Mouse (Mus musculus) left cerebral cortex, adult 11 months (tissue): ENCODE data around the gene 5330417C22Rik.

Source experiments
- DNase-seq: peaks from one replicate; pipeline ENCODE4 v3.0.0; 2022; ENCODE audit warnings: low spot score

The 5330417C22Rik gene

DNA sequence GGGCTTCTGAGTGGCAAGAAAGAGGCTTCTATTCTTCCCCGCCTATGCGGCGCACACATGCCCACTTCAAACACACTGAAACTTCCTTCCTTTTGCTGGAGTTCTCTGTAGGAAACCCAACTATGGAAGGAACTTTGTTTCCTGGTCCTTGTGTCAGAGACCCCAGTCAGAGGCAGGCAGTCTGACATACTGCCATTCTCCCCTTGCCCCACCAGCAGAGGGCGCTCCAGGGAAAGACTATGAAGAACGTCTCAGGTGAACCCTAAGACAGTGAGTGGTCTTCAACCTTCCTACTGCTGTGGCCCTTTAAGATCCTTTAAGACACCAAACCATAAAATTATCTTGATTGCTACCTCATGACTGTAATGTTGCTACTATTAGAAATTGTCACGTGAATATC lies 69.9 kb downstream of the 5330417C22Rik start:
- peak; percentile 31 for DNase-seq

DNA sequence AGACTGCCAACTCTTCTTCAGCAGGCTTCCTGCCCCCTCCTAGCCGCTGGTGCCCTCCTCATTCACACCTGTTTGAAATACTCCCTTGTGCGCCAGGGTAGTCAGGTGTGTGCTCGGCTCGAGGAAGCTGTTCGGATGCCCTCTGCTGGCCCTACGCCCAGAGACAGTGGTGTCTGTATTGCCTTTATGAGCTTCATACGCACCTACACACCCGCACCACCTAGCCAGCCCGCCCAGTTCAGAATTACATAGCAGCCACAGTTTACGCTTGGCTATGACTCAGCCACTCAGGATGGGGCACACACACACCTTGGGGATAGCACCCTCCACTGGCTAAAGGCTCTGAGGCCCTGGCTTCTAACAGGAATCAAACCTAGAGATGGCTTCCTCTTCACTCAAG lies 77.5 kb downstream of the 5330417C22Rik start:
- DNase-seq, result no peak

DNA sequence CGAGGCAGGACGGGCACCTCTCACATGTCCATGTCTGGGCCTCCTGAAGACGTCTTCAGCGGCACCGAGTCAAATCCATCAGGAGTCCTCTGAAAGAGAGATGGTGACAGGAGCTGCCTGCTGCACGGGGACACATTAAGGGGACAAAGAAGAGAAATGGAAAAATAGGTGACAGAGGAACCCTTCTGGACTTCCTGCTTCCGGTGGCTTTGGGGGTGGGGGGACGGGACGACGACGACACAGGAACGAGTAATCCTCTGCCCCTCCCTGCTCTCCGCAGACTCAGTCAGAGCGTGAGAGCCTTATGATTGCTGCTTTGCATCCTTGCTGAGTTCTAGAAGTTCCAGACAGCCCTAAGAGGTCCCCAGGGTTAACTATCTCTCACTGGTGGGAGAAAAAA lies 78.0 kb downstream of the 5330417C22Rik start:
- no peak for DNase-seq

GRCm38 (mm10) chr3:108454172-108454571 lies 82.2 kb downstream of the 5330417C22Rik start:
- DNase-seq, result no peak

DNA sequence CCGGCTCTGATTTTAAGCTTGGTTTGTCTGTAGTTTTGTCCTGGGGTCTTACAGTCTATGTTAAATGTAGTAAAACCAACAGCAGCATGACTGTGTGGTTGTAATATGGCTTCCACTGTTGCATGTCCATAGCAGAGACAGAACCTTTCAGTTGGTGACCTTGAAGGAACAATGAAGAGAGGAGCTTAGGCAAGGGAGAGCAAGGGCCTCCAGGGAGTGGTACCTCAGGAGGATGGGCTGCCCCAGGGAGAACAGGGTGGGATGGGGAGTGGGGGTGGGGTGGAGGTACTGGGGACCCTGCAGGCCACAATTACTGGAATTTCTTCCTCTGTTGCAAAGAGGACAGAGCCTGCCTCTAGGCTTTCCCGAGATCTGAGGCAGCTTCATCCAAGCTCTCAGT lies 84.4 kb downstream of the 5330417C22Rik start:
- DNase-seq, result no peak

DNA sequence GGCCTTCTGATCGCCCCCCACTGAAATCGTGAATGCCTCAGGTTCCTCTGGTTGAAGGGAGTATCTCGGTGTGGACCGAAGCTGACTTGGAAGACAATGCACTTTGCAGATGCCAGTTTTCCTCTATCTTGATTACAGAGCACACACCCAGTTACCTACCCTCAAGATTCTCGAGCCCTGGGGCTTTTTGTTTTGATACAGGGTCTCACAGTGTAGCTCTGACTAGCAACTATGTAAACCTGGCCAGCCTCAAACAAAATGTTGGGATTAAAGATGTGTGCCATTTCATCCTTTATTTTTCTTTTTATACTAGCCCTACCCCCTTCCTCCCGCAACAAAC lies 91.0 kb downstream of the 5330417C22Rik start:
- DNase-seq, result no peak

- DNase-seq, result peak; percentile 81
Measured at GRCm38 (mm10) chr3:108444698-108445365, 91.5 kb downstream of the 5330417C22Rik start, which contains the start of gene Sars. Sars (minus strand) TSS chr3:108445209.

- no peak for DNase-seq
Measured at GRCm38 (mm10) chr3:108444029-108444428, 92.3 kb downstream of the 5330417C22Rik start.

GRCm38 (mm10) chr3:108436380-108436714 lies 100.0 kb downstream of the 5330417C22Rik start:
- no peak for DNase-seq

DNA sequence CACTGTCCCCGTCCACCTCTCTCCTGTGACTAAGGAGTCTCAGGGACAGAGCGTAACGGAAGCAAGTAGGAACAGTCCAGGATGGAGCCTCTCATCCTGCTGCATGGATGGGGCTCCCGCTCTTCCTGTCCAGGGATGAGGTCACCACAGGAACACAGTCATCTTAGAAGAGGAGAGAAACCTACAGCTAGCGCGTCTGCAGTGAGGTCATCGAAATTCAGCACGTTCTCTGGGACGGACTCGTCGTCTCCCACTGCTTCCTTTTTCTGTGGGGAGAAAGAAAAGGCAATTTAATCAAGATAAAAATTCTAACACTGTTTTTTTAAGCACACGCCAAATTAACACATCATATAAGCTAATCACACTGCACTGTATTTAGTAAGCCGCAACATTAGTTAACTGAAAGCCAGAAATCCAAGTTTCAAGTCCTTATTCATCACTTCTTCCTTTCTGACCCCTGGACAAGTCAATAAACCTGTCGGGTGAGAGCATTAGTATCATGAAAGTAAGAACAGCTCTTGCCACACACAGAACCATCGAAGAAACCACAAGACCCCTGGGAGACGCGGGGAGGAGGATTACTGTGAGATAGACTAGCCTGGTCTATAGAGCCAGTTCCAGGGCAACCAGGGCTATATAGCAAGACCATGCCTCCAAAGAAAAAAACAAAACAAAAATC lies 100.5 kb downstream of the 5330417C22Rik start:
- DNase-seq, result no peak

DNA sequence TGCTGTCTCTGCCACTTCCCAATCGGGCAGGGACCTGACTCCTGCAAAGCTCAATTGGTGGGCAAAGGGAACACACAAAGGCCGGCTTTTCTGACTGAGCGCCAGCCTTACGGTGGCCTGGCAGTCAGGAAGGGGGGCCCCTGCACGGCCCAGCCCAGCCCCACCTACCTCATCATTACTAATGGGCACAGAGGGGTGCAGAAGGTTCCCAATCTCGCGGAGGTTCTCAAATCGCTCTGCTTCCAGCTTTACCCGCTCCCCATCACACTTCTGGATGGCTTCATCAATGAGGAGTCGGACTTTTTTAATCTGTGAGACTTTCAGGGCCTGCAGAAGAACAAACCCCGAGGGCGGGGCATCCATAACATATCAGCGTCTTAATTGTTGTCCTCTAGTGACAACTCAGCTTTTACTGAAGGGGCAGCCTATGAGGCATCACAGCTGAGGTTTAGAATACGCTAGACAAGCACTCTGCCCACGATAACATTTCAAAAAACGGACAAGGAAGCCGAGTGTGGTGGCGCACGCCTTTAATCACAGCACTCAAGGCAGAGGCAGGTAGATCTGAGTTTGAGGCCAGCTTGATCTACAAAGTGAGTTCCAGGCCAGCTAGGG lies 102.3 kb downstream of the 5330417C22Rik start:
- DNase-seq, result no peak

- no peak for DNase-seq
Measured at GRCm38 (mm10) chr3:108433188-108433880, 103.0 kb downstream of the 5330417C22Rik start.

DNA sequence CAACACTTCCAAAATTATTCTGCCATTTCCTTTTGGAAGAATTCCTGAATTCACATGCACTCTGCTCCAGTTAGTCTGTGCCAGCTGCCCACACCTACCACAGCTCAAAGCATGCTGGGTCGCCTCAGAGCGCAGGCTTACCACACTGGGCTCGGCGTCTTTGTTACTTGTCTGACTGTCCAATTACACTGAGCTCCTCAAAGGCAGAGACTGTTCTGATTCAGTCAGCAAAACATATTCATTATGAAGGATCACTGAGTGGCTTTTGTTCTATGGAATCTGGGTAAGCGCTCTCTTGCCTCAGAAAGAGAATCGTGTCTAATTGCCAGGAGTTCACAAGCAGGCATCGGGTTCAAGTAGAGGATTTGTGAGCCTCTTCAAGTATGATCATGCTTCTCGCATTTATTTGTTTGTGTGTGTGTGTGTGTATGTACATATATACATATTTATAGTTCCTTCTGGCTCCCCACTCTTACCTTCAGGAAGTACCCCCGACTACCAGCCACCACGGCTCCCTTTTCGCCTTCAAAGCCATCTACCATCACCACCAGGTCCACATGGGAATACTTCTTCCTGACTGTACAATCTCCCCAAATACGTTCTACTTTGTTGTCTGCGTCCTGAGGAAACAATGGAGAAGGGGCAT lies 103.7 kb downstream of the 5330417C22Rik start:
- DNase-seq, result no peak

- no peak for DNase-seq
Measured at GRCm38 (mm10) chr3:108425624-108426018, 110.7 kb downstream of the 5330417C22Rik start.

GRCm38 (mm10) chr3:108424944-108425623 lies 111.3 kb downstream of the 5330417C22Rik start:
- no peak for DNase-seq

DNA sequence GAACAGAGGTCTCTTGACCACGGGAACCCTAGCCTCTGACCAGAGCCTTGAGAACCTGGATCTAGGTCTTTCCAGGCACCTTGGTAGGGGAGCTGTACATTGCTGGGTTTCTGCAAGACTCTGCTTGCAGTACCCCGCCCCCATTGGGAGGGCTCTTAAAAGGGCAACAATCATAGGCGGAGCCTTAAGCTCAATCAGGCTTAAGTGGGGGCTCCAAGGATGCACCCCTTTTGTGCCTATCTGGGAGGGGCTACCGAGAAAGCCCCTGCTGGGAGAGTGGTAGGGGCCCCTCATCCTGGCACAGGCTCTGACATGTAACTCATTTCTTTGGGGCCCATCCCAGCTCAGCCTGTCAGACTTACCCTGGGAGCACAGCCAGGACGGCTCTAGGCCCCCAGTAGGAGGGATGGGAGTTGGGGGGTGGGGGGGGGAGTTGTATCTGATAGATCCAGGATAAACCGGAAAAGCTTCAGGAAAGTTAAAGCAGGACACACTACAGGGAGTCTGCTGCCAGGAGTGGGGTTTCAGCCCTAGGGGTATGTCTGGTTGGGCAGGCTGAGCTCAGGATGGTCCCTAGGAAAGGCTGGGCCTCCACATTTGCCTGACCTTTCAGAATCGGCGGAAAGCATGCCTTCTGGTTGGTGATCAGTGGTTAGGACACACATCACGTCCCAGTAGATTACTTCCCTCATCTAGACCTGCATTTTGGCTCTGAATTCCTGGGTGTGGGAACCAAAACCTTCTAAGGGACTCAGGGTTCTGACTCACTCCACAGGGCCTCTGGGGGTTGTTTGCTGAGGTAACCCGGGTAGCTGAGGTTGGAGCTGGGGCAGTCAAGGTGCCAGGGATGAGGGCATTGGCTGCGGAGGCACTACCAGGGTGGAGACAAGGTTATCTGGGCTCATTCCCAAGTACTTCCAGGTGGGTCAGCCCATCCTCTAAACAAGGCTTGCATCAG lies 112.2 kb downstream of the 5330417C22Rik start:
- peak; percentile 62 for DNase-seq

GRCm38 (mm10) chr3:108423006-108423405 lies 113.3 kb downstream of the 5330417C22Rik start:
- no peak for DNase-seq

GRCm38 (mm10) chr3:108415831-108416223 lies 120.5 kb downstream of the 5330417C22Rik start:
- peak; percentile 72 for DNase-seq

DNA sequence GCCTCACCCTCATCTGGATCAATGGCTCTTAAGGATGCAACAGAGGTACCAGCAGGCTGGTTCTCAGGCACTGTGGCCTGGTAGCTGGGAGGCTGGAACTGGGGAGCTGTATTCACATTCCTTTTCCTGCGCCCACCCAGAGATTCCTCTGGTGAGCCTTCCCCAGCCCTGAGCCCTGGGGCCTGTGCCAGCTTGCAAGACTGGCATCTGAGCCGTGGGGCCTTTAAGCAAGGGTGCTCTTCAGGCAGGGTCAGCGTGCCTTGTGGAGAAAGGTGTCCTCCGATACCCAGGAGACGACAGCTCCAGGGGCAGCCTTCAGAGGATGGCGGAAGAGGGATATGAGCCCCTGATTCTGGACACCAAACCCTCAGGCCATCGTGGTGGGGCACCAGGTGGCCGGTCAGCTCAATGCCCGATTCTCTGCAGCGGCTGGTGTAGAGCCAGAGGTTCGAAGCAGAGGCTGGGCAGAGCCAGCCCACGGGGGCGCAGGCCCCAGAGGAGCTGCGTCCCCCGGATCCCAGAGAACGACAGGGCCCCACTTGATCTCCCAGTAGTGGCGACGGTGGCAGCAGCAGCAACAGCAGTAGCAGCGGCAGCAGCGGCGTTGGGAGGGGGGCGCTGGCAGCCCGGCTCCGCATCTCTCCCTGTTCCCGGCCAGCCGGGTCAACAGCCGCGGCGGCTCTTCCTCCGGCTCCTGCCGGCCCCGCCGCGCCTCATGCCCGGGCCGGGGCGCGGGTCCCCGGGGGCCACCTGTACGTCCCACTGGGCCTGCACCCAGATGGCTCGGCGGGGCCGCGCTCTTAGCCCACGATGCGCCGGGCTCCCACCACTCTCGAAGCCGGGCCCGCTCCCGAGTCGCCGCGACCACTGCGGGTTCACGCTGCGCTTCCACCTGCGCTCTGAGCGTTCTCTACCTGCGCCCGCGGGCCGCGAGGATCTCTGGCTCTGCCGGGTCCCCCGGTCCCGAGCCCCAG lies 121.2 kb downstream of the 5330417C22Rik start, which contains the start of gene Celsr2:
Celsr2 (minus strand) TSS at position 696 of the 974 bp plus-strand sequence.
- no peak for DNase-seq
